Mouse (Mus musculus) macrophage (primary cell): ENCODE measurements around the gene Maob. TPM values are rescaled to one million over a fixed set of nuclear protein-coding genes. Genes with fewer than 3 reads are reported as not detected.

Source experiments
- H3K27ac ChIP-seq: fragments of 350-480 bp; formaldehyde crosslinking; 2 replicates; pipeline ENCODE4 v1.9.0; 2021
- H3K36me3 ChIP-seq: fragments of 350-480 bp; formaldehyde crosslinking; 2 replicates; pipeline ENCODE4 v1.9.0; 2021; ENCODE audit errors: inconsistent target
- H3K4me3 ChIP-seq: fragments of 350-480 bp; formaldehyde crosslinking; 2 replicates; pipeline ENCODE4 v1.9.0; 2021; ENCODE audit errors: inconsistent target
- H3K79me2 ChIP-seq: fragments of 350-480 bp; formaldehyde crosslinking; 2 replicates; pipeline ENCODE4 v1.9.0; 2021; ENCODE audit errors: inconsistent target
- WGBS: methylation state at CpG from one replicate; pipeline ENCODE4 v1.1.7; 2026; ENCODE audit warnings: inconsistent platforms; ENCODE audit not compliant: missing documents; 5-methylcytosine and 5-hydroxymethylcytosine counted together
- polyA plus RNA-seq: library from polyadenylated mRNA; stranded (reverse); fragments of 250-400 nt; gene quantifications from 3 replicates; pipeline ENCODE4 v1.2.4, GENCODE M21; 2018; ENCODE audit warnings: inconsistent platforms
- total RNA-seq, 78 experiments: library from RNA; depleted of rRNA; stranded (reverse); fragments of 250-400 nt; gene quantifications; 1 replicate in 9 of 78; 2 replicates in 24 of 78; 3 replicates in 43 of 78; 4 replicates in 2 of 78; pipeline ENCODE4 v1.2.4; 2018; ENCODE audit warnings: inconsistent platforms in 56 of 78

Gene Maob
- total RNA-seq (2018; cell fraction: chromatin; rRNA removed): not detected
- under 1 TPM in 12 of 26 experiments, not detected in 14; 0.05 to 0.49 (median 0.12) TPM for total RNA-seq (2018; cell fraction: cytosol; rRNA removed)
- total RNA-seq (2018; cell fraction: nucleus; rRNA removed): under 1 TPM in 1 of 26 experiments, not detected in 25; 0.53 TPM
- 0.33 to 0.48 TPM in 2 of 3 replicates, not detected in the other for polyA plus RNA-seq

DNA sequence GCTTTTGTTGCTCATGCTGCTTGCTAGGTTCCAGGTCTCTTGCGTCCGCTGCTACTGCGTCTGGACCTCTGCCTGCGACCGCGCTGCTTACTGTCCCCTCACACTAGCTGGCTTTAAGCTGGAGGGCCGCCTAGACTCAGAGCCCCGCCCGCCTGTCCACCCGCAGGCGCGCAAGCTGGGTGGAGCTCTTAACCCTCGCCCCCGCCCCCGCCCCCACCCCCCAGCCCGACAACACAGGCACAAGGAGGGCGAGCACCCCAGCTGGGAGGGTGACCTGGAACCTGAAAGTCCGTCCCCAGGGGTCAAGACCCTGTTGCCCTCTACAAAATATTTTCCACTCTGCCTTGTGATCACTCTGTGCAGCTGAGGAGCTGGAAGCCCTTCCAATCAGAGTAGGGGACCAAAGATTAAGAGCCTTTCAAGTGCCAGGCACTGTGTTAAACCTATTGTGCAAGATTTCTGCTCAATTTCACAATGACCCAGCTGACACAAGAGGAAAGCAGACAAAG, at the start of gene Maob:
Gene Maob, minus strand, starts transcription at position 106 of the 509 bp plus-strand sequence.
- 24% methylated on average over 7 of the region's 18 CpGs for WGBS
- H3K27ac ChIP-seq: no peak within 1 kb of the TSS

DNA sequence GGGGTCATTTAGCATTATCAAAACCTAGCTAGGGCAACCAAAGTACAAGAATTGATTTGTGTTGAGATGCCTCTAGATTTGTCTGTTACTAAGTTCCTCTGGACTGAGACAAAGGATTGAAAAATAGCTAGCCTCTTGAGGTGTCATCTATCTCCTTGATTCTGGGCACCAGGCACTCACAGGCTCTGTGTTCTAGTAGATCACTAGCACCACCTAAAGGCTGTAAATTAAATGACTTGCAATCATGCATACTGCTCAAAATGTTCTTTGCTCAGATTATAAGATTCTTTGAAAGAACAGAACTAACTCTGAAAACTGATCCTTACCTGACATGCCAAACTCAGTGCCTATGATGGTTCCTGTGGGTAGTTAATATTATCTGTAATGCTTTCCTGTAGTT, 43.1 kb upstream of the Maob start:
- no peak overlapping the region for H3K27ac ChIP-seq
- no peaks in the 10 kb centered on the region for H3K36me3 ChIP-seq
- no peaks in the 10 kb centered on the region for H3K79me2 ChIP-seq
- H3K4me3 ChIP-seq: no peak overlapping the region

More for the DNA sequence above, at the start of gene Maob:
- H3K4me3 ChIP-seq: no peak within 1 kb of the TSS
- H3K36me3 ChIP-seq: no peaks in the 10 kb centered on the region
- no peaks in the 10 kb centered on the region for H3K79me2 ChIP-seq

DNA sequence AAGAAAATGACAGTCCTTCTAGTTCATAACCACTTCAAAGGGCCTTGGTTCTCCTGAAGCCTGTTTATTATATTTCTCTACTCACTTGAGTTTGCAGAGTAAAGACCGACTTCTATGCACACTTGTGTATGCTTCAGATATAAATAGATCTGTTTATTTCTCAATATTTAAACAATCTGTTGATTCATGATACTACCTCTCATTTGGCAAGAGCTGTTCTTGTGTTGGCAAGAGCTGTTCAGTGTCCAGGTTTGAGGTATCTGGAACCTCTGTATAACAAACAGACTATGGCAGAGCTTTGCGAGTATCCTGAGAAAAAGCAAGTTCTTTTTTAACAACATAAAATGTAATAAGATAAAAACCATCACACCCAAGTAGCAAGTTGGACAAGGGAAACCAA, 28.9 kb upstream of the Maob start:
- no peak overlapping the region for H3K4me3 ChIP-seq
- no peaks in the 10 kb centered on the region for H3K36me3 ChIP-seq
- no peak overlapping the region for H3K27ac ChIP-seq
- no peaks in the 10 kb centered on the region for H3K79me2 ChIP-seq
- WGBS: 80% methylated on average over 2 of the region's 2 CpGs

DNA sequence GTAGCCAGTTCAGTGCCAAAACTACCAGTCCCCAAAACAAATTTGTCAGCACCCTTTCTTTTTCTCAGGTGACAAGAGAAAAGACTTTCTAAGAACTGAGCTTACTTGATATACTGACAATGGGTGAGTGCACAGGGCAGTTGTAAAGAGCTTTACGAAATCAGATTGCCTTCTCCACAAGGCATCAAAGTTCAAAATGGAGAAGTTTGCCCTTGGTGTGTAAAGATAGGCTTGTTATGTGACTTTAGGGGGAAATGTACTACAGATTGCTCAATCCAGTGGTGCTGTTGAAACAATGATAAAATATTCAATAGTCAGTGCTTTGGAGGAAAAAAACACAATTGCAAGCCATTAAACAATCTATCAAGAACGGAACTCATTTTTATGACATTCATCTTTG, 24.3 kb upstream of the Maob start:
- H3K36me3 ChIP-seq: no peaks in the 10 kb centered on the region
- no peak overlapping the region for H3K4me3 ChIP-seq
- 79% methylated on average over 2 of the region's 2 CpGs for WGBS
- H3K79me2 ChIP-seq: no peaks in the 10 kb centered on the region
- no peak overlapping the region for H3K27ac ChIP-seq

DNA sequence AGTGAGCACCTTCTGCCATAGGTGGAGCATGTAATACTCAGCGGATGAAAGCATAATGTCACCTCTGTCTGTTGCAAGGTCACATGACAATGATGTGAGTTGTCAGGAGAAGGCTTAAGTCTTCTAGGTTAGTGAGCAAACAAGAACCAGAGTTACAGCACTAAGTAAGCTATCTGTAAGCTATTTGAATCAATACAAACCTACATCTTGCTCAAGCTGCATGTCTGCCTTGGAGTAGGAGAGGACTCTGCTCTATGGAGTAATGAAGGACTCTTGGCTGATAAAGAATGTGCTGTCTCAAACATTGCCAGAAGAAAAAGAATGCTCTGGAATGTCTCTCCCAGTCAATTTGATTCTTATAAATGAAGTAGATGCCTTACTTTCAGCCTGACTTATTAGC, 20.1 kb upstream of the Maob start:
- no peak overlapping the region for H3K27ac ChIP-seq
- H3K79me2 ChIP-seq: no peaks in the 10 kb centered on the region
- H3K4me3 ChIP-seq: no peak overlapping the region
- 100% methylated on average over 1 of the region's 1 CpGs for WGBS
- H3K36me3 ChIP-seq: no peaks in the 10 kb centered on the region

DNA sequence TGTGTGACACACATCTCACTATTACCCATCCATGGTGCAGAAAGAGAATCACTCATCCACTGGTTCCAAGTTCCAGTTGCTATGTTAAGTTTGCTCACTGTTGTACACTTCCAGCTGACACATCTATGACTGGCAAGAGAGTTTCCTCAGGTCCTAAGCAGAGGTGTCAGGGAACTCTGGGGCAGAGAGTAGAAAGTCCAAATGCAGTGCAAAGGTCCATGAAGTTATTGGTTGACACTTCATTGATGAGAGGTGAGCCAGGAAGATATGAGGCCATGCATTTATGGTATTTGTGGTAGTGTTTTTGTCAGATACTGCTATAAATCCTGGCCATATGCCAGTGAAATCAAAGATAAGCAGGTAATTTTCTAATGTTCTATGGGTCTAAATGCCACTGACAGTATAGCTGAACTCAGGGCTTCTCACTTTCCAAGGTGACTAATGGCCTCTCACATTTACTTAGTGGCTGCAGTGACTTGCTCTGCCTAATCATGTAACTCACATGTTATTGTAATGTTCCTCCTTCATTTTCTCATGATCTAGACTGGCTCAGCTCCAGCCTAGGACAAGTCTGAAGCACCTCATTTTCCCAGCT, 19.4 kb upstream of the Maob start:
- Histone ChIP-seq H3K79me2 (no peaks in the 10 kb centered on the region), H3K4me3 (no peak overlapping the region), H3K27ac (no peak overlapping the region), H3K36me3 (no peaks in the 10 kb centered on the region)

DNA sequence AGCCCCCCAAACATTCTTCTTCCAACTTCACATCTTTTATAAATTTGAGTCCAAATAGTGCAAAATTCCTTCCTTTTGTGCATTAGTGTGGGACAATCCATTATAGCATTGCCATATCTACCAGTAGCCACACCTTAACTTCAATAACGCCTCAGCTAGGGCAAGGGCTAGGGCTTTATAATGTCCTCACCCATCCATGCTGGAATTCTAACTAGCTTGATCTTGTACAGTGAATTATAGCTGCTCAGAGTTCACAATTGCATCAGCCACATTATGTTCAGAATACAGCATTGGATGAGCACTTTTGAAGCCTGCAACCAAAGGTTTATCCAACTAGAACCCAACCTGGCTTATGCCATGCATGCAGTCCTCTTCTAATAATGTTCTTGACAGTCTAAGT, 8.9 kb upstream of the Maob start:
- no peaks in the 10 kb centered on the region for H3K79me2 ChIP-seq
- no peak overlapping the region for H3K27ac ChIP-seq
- H3K4me3 ChIP-seq: no peak overlapping the region
- no peaks in the 10 kb centered on the region for H3K36me3 ChIP-seq
- 87% methylated on average over 1 of the region's 1 CpGs for WGBS

DNA sequence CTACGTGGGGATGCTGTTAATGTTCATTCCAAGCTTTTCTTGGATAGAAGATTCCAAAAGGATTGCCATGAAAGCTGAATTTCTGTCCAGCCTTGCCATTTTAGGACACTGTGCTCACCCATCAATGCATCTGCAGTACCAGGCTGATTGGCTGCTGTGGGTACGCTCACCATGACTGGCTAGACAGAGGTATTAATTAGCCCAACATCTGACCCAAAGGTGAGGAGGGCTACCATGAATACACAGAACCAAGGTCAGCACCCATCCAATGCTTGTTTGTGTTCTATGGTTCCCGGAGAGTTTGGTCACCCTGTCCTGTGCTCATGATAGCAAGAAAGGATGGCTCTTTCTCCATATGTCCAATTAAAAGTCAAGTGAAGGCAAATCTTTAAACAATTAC, 1.2 kb downstream of the Maob start:
- Histone ChIP-seq H3K36me3 (no peaks in the 10 kb centered on the region), H3K79me2 (no peaks in the 10 kb centered on the region), H3K4me3 (no peak overlapping the region), H3K27ac (no peak overlapping the region)
- WGBS: 85% methylated on average over 3 of the region's 3 CpGs

DNA sequence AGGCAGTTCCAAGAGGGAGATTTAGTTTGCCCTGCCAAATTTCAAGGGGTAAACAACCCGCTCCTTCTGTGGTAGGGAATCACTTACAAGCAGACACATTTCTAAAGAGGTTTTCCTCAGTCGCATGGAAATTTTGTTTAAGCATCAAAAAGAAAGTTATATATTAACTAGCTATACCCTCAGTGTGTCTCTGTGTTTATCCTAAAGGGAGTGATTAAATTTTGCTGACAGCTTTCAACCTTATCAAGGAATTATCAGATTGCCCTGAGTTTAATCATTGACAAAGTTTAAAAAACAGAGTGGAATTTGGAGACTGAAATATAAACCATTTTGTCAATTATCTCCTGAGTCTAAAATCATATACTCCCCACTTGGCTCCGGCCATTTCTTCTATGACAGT, 5.1 kb downstream of the Maob start:
- H3K79me2 ChIP-seq: no peaks in the 10 kb centered on the region
- no peak overlapping the region for H3K27ac ChIP-seq
- WGBS: 88% methylated on average over 2 of the region's 3 CpGs
- no peak overlapping the region for H3K4me3 ChIP-seq
- H3K36me3 ChIP-seq: no peaks in the 10 kb centered on the region

DNA sequence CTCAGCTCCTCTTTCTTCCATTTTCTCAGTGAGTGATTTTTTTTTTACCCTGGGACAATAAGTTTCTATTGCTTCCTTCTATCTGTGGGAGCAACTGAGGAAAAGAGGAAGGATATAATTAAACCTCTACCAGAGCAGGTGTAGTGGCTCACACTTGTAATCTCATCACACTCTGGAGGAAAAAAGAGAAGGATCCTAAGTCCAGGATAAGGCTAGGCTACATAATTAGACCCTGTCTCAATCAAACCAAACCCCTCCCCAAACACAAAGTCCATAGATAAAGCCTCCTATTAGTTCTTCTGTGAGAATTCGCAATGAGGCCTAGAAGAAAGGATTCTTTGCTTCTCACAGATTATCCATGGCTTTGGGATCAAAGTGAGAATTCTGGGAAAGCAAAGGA, 49.7 kb downstream of the Maob start:
- H3K79me2 ChIP-seq: no peaks in the 10 kb centered on the region
- no peaks in the 10 kb centered on the region for H3K36me3 ChIP-seq
- 60% methylated on average over 1 of the region's 1 CpGs for WGBS
- no peak overlapping the region for H3K4me3 ChIP-seq
- H3K27ac ChIP-seq: no peak overlapping the region

DNA sequence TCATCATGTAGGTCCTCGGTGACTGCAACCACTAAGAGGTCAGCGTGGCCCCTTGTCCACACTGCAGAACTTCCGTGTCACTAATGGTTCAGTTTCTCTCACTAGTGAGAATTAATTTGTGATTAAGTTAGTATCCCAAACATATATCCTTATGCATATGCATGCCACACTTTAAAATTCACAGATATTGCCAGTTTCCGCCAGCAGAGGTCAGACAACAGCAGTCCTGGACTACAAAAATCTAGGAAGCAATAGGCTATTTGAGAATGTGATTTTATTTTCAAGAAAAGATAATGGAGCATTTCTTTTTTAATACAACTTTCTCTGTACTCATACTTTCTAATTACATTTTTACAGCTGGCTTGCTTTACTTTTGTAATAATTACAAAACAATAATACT, 51.0 kb downstream of the Maob start:
- no peaks in the 10 kb centered on the region for H3K36me3 ChIP-seq
- 80% methylated on average over 4 of the region's 4 CpGs for WGBS
- no peak overlapping the region for H3K4me3 ChIP-seq
- H3K79me2 ChIP-seq: no peaks in the 10 kb centered on the region
- H3K27ac ChIP-seq: no peak overlapping the region

DNA sequence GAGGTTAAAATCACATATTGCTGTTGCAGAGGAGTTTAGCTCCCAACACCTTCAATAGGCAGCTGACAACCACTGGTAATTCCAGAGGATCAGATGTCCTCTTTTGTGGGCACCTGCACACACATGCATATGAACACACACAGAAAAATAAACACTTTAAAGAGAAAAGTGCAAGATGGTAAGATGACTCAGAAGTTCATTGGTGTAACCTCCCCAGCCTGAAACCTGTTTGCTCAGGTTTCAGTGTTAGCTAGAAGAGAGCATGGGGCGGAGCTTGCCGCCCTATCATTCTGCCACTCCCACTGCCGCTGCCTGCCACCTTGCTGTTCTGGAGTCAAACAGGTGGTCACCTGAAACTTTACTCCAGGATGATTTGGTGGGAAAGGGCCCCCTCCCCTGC, 55.7 kb downstream of the Maob start:
- no peak overlapping the region for H3K4me3 ChIP-seq
- H3K36me3 ChIP-seq: no peaks in the 10 kb centered on the region
- 38% methylated on average over 3 of the region's 3 CpGs for WGBS
- no peak overlapping the region for H3K27ac ChIP-seq
- no peaks in the 10 kb centered on the region for H3K79me2 ChIP-seq

DNA sequence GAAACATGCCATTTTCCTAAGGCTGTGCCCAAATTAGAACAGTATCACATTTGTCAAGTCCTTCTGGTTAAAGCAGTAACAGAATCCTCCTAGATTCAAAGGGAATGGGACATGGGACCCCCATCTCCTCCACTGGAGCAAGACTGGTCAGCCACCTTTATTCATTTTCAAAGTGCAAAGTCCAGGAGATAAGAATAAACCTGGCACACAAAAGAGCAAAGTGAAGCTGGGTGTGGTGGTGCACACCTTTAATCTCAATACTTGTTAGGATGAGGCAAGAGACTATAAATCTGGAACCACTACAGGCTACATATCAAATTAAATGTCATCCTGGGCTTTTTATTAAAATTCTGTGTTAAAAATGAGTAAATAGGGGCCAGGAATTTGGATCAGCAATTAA, 62.4 kb downstream of the Maob start:
- no peaks in the 10 kb centered on the region for H3K79me2 ChIP-seq
- H3K27ac ChIP-seq: no peak overlapping the region
- H3K4me3 ChIP-seq: no peak overlapping the region
- no peaks in the 10 kb centered on the region for H3K36me3 ChIP-seq

DNA sequence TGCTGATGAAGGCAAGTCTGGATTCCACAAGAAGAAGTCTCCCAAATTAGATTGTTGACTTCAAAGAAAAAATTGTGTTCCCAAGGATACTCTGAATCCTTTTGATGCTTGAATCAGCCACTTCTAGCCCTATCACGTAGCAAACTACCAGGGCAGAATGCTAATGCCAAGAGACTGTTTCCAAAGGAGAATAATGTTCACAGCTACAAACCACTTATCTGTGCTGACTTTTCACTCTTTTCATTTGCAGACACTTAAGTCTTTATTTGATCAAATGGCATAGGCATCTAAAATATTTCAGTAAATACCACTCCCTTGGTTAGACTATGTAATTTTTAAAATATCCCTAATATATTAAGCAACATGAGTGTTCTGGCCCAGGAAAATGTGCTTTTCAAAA, 68.2 kb downstream of the Maob start:
- Histone ChIP-seq H3K27ac (no peak overlapping the region), H3K79me2 (no peaks in the 10 kb centered on the region), H3K4me3 (no peak overlapping the region), H3K36me3 (no peaks in the 10 kb centered on the region)
- 88% methylated on average over 1 of the region's 1 CpGs for WGBS

DNA sequence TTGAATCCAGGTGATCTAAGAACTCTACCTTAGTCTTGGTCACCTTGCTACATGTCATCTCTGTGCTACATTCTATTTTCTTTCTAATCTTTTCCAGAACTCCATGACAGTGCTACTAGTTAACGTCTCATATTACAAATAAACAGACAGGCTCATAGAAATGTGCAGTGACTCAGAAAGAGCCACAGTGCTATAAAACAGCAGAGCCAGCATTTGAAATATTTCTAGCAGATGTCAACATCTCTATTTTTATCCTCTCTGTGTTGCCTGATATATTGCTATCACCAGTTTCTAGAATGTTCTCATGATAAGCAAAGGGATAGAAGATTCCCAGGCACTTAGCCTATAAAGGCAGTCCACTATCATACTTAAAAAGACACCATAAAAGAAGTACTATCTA, 103.1 kb downstream of the Maob start:
- H3K79me2 ChIP-seq: no peaks in the 10 kb centered on the region
- H3K4me3 ChIP-seq: no peak overlapping the region
- H3K36me3 ChIP-seq: no peaks in the 10 kb centered on the region
- WGBS: 75% methylated on average over 1 of the region's 1 CpGs
- H3K27ac ChIP-seq: no peak overlapping the region

DNA sequence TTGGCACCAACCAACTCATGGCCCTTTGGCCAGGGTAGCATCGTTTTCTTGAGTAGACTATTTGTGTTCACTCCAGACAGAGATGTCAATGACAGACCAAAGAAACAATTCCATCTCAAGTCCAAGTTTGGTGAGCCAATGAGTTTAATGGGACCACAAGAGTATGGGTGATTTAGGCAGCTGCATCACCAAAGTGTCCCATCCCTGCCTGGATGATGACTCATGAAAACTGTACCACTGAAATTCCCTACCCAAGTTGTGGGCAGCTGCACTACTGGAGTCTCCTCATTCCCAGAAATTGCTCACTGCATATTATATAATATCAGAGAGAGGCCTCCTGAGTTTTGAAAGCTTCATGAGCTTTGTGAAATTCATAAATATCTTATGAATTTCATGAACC, 111.1 kb downstream of the Maob start:
- H3K79me2 ChIP-seq: no peaks in the 10 kb centered on the region
- H3K27ac ChIP-seq: no peak overlapping the region
- no peaks in the 10 kb centered on the region for H3K36me3 ChIP-seq
- no peak overlapping the region for H3K4me3 ChIP-seq
- WGBS: 80% methylated on average over 1 of the region's 1 CpGs
